Mouse (Mus musculus): ENCODE results near the gene 1500011B03Rik. TPM values are rescaled to one million over a fixed set of nuclear protein-coding genes. Genes with fewer than 3 reads are reported as not detected.
A peak's percentile ranks its signal among the peaks of the same experiment; 100 is the strongest.

1500011B03Rik gene
- polyA plus RNA-seq, 1 experiment: 89.4 TPM

DNA sequence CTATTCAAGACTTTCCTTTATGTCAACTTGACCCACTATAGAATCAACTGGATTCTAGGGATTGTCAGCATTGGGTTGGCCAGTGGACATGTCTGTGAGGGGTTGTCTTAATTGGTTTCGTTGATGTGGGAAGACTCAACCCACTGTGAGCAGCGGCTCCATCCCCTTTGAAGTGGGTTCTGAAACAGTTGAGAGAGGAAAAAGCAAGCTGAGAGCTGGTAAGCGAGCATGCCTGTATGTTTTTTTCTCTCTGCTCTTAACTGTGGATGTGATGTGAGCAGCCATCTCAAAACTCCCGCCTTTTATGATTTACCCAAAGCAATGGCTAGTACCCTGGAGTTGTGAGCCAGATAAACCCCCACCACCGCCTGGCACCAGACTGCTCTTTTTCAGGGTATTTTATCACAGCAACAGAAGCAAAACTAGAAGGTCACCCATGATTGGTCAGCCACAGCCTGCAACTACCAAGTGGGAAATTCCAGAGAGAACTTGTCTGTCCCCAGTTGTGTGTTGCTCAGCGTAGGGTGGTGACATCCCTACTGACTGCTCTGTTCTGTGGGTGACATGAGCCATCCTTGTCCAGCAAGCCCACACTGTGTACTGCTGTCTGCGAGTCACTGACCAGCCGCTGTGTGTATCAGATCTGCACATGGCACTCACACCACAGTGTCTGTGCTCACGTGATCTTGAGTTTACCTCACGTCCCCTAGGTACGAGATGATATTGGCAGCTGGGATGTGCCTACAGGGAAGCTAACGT, 39.7 kb downstream of the 1500011B03Rik start:
- no peaks in the 10 kb centered on the region for H3K27me3 ChIP-seq (replicated peaks)
- H3K4me1 ChIP-seq: peaks cover 81% of the 10 kb centered on the region
- peak overlapping the region; percentile 87 for H3K4me3 ChIP-seq (replicated peaks)
- no peaks in the 10 kb centered on the region for H3K9me3 ChIP-seq
- peaks cover 50% of the 10 kb centered on the region for H3K36me3 ChIP-seq (replicated peaks; ENCODE audit: low read length)
- no peak for TF ChIP-seq FLI1 (IDR thresholded peaks at IDR 0.05; ENCODE audit: low read length)
- no peak for TF ChIP-seq GATA1 (IDR thresholded peaks at IDR 0.05; ENCODE audit: borderline replicate concordance, low read length)

DNA sequence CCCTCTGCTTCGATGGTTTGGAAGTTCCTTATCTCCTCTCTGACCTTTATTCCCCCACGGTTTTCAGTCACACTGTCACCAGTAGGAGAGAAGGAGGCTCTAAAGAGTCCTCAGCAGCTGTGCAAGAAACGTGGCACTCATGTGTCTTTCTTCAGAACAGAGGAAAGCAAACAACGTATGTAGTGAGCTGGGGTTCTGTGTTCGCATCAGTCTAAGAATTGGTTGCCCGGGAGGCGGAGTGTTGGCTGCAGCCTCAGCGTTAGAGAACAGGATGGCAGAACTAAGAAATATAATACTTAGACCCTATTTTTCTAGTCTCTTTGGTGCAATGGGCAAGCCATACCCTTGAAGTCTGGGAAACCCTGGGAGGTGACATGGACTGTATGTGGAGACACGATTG, 40.3 kb downstream of the 1500011B03Rik start:
- H3K4me3 ChIP-seq (replicated peaks): no peak overlapping the region
- TF ChIP-seq FLI1 (IDR thresholded peaks at IDR 0.05; ENCODE audit: low read length): no peak
- TF ChIP-seq GATA1 (IDR thresholded peaks at IDR 0.05; ENCODE audit: borderline replicate concordance, low read length): no peak
- peaks cover 87% of the 10 kb centered on the region for H3K4me1 ChIP-seq
- peaks cover 44% of the 10 kb centered on the region for H3K36me3 ChIP-seq (replicated peaks; ENCODE audit: low read length)
- no peaks in the 10 kb centered on the region for H3K27me3 ChIP-seq (replicated peaks)
- no peaks in the 10 kb centered on the region for H3K9me3 ChIP-seq

DNA sequence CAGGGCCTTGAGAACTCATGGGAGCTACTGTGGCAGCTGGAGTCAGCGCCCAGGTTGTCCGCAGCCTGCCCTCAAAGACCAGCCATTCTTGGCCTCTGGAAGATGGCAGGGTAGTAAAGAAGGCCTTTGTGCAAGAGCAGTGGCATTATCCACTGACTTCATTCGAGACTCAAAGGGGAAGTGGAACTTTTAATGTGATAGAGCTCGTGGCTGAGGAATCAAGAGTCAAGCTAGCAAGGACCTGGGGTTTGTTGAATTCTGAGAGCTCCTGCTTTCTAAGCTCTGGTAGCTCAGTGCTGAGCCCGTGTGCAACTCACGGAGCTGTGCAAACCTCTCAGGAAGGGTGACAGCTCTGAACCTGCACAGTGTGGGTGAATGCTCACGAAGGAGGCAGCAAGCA, 42.4 kb downstream of the 1500011B03Rik start:
- H3K36me3 ChIP-seq (replicated peaks; ENCODE audit: low read length): peaks cover 28% of the 10 kb centered on the region
- H3K4me3 ChIP-seq (replicated peaks): peak overlapping the region; percentile 46
- H3K27me3 ChIP-seq (replicated peaks): no peaks in the 10 kb centered on the region
- TF ChIP-seq FLI1 (IDR thresholded peaks at IDR 0.05; ENCODE audit: low read length) (no peak), GATA1 (IDR thresholded peaks at IDR 0.05; ENCODE audit: borderline replicate concordance, low read length) (no peak)
- no peaks in the 10 kb centered on the region for H3K9me3 ChIP-seq
- peaks cover 100% of the 10 kb centered on the region for H3K4me1 ChIP-seq

DNA sequence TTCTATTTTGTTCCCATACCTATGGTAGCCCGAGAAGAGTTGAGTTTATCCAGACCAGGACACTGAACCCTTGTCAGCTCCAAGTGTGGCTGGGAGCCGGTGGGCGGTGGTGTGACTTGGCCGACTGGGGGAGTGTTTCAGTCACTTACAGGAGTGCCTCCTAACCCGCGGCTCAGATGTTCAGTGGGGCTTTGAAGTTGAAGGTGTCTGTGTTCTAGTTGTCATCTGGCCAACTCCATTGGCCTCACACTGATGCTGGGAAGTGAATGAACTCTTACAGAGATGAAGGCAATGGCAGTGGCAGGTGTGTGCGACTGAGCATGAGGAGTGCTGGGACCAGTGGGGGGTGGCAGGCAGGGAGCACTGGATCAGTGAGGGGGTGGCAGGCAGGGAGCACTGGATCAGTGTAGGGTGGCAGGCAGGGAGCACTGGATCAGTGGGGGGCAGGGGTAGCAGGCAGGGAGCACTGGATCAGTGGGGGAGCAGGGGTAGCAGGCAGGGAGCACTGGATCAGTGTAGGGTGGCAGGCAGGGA, 43.2 kb downstream of the 1500011B03Rik start:
- no peak for TF ChIP-seq GATA1 (IDR thresholded peaks at IDR 0.05; ENCODE audit: borderline replicate concordance, low read length)
- no peak for TF ChIP-seq FLI1 (IDR thresholded peaks at IDR 0.05; ENCODE audit: low read length)
- peaks cover 23% of the 10 kb centered on the region for H3K36me3 ChIP-seq (replicated peaks; ENCODE audit: low read length)
- peak overlapping the region; percentile 30 for H3K4me3 ChIP-seq (replicated peaks)
- peaks cover 97% of the 10 kb centered on the region for H3K4me1 ChIP-seq
- no peaks in the 10 kb centered on the region for H3K27me3 ChIP-seq (replicated peaks)
- H3K9me3 ChIP-seq: no peaks in the 10 kb centered on the region

DNA sequence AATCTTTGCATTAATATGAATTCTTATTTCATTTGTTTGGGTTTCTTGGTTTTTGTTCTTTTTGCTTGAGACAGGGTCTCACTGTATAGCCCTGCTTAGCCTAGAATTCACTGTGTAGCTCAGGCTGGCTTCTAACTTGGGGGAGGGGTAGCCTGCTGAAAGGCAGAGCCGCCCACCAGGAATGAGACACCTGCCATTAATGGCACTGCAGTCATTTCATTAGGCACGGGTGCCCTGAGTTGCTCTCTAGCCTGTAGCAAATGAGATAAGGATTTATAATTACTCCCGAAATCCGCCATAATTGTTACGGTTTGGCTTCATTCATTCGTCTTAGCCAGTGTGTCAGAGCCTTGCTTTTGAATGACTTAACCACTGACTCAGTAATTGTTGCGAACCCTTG, 47.1 kb downstream of the 1500011B03Rik start:
- Histone ChIP-seq H3K4me3 (replicated peaks) (peak overlapping the region; percentile 98), H3K27me3 (replicated peaks) (no peaks in the 10 kb centered on the region), H3K36me3 (replicated peaks; ENCODE audit: low read length) (peaks cover 11% of the 10 kb centered on the region), H3K9me3 (no peaks in the 10 kb centered on the region), H3K4me1 (peaks cover 71% of the 10 kb centered on the region)
- TF ChIP-seq GATA1 (IDR thresholded peaks at IDR 0.05; ENCODE audit: borderline replicate concordance, low read length): no peak
- no peak for TF ChIP-seq FLI1 (IDR thresholded peaks at IDR 0.05; ENCODE audit: low read length)

DNA sequence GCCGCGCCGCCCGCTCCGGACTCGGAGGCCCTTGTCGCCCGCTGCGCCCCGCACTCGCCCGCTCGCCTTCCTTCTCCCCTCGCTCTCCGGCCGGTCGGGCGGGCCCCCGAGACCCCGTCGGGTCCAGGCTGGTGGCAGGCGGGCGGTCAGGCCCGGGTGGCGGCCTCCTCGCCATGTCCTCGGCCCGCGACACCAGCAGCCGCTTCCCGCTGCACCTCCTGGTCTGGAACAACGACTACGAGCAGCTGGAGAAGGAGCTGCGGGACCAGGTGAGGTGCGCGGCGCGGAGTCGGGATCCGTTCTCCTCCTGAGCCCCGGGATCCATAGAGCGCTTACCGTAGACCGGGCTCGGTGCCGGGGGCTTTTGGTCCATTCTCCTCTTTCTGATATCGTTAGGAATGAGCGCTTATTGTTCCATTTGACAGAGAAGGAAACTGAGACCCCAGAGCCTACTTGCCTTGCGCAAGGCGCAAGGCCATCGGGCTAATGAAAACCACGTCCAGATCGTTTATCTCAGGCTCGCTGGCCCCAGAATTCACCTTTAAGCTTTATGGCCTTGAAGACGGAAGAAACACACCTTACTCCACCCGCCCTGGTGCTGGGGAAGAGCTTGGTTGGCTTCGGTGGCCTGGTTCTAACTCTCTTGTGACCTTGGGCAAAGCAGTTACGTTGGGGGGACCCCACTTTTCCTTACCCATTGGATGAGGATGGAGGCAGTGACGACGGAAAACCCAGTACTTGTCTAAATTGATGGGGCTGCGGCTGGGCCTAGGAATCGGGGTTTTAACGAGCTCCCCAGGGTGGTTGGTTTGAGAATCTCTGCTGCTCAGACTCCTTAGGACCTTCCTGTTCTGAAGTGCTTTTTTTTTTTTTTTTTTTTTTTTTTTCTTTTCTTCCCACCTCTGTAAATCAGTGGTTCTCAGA, 48.0 kb downstream of the 1500011B03Rik start, which contains the start of gene Git2:
Gene Git2 (minus strand): TSS at position 462 of the 924 bp plus-strand sequence.
- TF ChIP-seq FLI1 (IDR thresholded peaks at IDR 0.05; ENCODE audit: low read length) (no peak), GATA1 (IDR thresholded peaks at IDR 0.05; ENCODE audit: borderline replicate concordance, low read length) (no peak)
- Histone ChIP-seq H3K4me3 (replicated peaks) (peak within 1 kb of the TSS; percentile 98), H3K9me3 (no peaks in the 10 kb centered on the region), H3K27me3 (replicated peaks) (no peaks in the 10 kb centered on the region), H3K36me3 (replicated peaks; ENCODE audit: low read length) (peaks cover 9% of the 10 kb centered on the region), H3K4me1 (peaks cover 71% of the 10 kb centered on the region)

DNA sequence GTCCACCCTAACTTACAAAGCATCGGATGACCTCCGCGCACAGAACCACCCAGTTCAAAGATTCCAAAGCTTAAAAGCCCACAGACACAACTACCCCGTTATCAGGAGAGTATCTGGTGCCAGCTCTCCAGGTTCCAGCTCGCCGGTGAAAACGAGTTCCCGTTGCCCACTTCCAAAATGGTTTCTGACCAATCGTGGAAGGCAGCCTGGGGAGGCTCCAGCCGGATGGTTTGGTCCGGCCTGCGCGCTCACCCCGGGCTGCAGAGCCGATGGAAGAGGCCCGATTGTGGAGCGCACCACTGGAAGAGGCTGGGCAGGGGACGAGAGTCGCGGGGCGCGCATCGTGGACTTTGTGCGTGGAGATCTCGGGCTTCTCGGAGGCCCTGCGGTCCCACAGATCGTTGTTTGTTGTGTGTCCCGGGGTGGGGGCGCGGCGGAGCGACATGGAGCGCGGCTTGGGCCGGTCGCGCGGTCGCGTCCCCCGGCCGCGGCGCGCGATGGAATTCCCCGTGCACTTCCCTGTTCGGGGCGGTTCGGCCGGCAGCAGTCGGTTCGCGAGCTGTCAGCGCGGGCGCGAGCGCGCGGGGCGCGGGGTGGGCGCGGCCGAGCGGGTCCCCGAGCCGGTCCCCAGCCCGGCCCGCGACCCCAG, 48.7 kb downstream of the 1500011B03Rik start, which contains the start of gene Ankrd13a:
Gene Ankrd13a (plus strand): TSS at position 275 of the 649 bp plus-strand sequence.
- no peaks in the 10 kb centered on the region for H3K9me3 ChIP-seq
- no peak for TF ChIP-seq FLI1 (IDR thresholded peaks at IDR 0.05; ENCODE audit: low read length)
- no peak for TF ChIP-seq GATA1 (IDR thresholded peaks at IDR 0.05; ENCODE audit: borderline replicate concordance, low read length)
- H3K4me1 ChIP-seq: peaks cover 71% of the 10 kb centered on the region
- H3K36me3 ChIP-seq (replicated peaks; ENCODE audit: low read length): peaks cover 15% of the 10 kb centered on the region
- H3K4me3 ChIP-seq (replicated peaks): peak within 1 kb of the TSS; percentile 98
- H3K27me3 ChIP-seq (replicated peaks): no peaks in the 10 kb centered on the region

DNA sequence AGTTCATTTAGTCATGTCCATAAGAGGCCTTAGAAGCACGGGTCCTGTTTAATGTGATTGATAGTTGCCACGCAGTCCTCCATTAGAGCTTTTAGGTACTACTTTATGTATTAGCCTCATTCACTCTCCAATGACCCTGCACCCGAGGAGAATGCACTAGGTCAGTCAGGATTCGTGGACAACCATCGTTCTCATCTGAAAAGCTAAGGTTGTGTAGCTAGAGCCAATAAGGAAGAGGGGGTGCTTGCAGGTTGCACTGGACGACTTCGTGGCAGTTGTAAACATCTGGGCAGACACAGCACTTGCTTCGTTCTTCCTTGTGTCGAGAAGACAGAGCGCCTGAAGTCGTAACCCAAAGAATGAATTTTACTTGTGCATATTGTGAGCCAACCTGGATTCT, 49.5 kb downstream of the 1500011B03Rik start:
- peaks cover 19% of the 10 kb centered on the region for H3K36me3 ChIP-seq (replicated peaks; ENCODE audit: low read length)
- peak overlapping the region; percentile 98 for H3K4me3 ChIP-seq (replicated peaks)
- peaks cover 65% of the 10 kb centered on the region for H3K4me1 ChIP-seq
- no peaks in the 10 kb centered on the region for H3K27me3 ChIP-seq (replicated peaks)
- TF ChIP-seq GATA1 (IDR thresholded peaks at IDR 0.05; ENCODE audit: borderline replicate concordance, low read length) (no peak), FLI1 (IDR thresholded peaks at IDR 0.05; ENCODE audit: low read length) (no peak)
- no peaks in the 10 kb centered on the region for H3K9me3 ChIP-seq

DNA sequence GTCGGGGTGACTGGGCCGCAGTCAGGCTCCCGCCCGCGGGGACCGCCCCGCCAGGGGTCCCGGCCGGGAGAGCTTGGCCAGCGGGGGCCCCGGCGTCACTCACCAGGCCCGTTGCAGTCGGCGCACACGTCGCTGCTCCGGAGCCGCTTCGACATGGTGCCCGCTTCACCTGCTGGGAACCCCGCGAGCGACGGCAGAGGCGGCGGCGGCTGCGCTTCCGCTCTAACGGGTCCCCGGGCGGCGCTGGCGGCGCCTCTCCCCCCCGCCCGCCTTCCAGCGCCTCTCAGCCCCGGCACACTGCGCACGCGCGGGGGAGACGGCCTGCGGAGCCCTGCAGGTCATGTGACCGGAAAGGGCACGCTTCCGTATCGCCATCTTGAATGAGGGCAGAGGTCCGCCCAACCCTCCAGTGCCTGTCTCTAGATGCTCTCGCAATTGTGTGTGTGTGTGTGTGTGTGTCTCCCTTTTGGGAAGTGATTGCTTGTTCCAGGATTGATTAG, 50.0 kb downstream of the 1500011B03Rik start:
- TF ChIP-seq FLI1 (IDR thresholded peaks at IDR 0.05; ENCODE audit: low read length): peak; percentile 72
- no peak for TF ChIP-seq GATA1 (IDR thresholded peaks at IDR 0.05; ENCODE audit: borderline replicate concordance, low read length)
- Histone ChIP-seq H3K4me3 (replicated peaks) (peak overlapping the region; percentile 98), H3K4me1 (peaks cover 59% of the 10 kb centered on the region), H3K27me3 (replicated peaks) (no peaks in the 10 kb centered on the region), H3K9me3 (no peaks in the 10 kb centered on the region), H3K36me3 (replicated peaks; ENCODE audit: low read length) (peaks cover 22% of the 10 kb centered on the region)
